Mouse (Mus musculus) gastrocnemius, postnatal 36 days (tissue): ENCODE measurements around the gene Olfr1282. TPM values are rescaled to one million over a fixed set of nuclear protein-coding genes. Genes with fewer than 3 reads are reported as not detected.
"Not testable (repeated sequence)": the region's sequence is repeated elsewhere in the genome, so short reads cannot be mapped to it uniquely, and the experiment has no call there.

ENCODE experiments used
- DNase-seq, 2 experiments: peaks; one replicate each; pipeline ENCODE4 v3.0.0; 2022
- intact Hi-C: fragments of 180-260 bp; cut with DNase I; formaldehyde crosslinking; loops from one replicate; pipeline ENCODE4 v1.15.1; 2025
- long read RNA-seq, 2 experiments: library from polyadenylated mRNA; stranded (forward); transcript quantifications; one replicate each; pipeline ENCODE4 v2.0.0; 2021
- total RNA-seq, 2 experiments: library from RNA; stranded (reverse); gene quantifications; 2 replicates each; pipeline ENCODE4 v1.2.3; 2021

Gene Olfr1282
- total RNA-seq, result not detected
- long read RNA-seq, experiment 1, result 0 reads
- long read RNA-seq, experiment 2, result 0 reads

GRCm38 (mm10) chr2:111335976-111336375 lies at the start of gene Olfr1282:
Gene Olfr1282, minus strand, starts transcription at chr2:111336076.
- DNase-seq, result no peak

GRCm38 (mm10) chr2:111375222-111375621 lies 39.3 kb upstream of the Olfr1282 start, which contains the start of gene Olfr1284:
Gene Olfr1284, plus strand, starts transcription at chr2:111375522.
- DNase-seq, result no peak

More at GRCm38 (mm10) chr2:111335976-111336375, at the start of gene Olfr1282:
- intact Hi-C loops, result no loop called here

GRCm38 (mm10) chr2:111366490-111366889 lies 30.6 kb upstream of the Olfr1282 start, which contains the start of gene Olfr1283:
Gene Olfr1283, plus strand, starts transcription at chr2:111366790.
- intact Hi-C loops, result no loop called here

More at GRCm38 (mm10) chr2:111375222-111375621, 39.3 kb upstream of the Olfr1282 start, which contains the start of gene Olfr1284:
- intact Hi-C loops, result no loop called here

DNA sequence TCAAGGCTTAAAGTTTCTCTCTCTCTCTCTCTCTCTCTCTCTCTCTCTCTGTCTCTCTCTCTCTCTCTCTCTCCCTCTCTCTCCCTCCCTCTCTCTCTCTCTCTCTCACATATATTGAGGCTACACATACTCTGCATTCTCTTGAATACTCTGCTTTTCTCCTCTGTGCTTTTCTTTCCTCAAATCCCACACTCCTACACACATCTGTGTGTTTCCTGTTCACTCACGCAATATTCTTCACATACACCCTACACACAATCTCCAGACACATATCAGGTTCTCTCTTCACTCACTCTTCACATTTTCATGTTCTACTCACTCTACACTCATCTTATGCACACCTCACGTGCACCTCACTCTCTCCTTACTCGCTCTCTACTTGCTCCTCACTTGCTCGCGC lies 2.2 kb downstream of the Olfr1282 start:
- DNase-seq, intact Hi-C loops: not testable (repeated sequence)

More at GRCm38 (mm10) chr2:111366490-111366889, 30.6 kb upstream of the Olfr1282 start, which contains the start of gene Olfr1283:
- DNase-seq, result no peak

DNA sequence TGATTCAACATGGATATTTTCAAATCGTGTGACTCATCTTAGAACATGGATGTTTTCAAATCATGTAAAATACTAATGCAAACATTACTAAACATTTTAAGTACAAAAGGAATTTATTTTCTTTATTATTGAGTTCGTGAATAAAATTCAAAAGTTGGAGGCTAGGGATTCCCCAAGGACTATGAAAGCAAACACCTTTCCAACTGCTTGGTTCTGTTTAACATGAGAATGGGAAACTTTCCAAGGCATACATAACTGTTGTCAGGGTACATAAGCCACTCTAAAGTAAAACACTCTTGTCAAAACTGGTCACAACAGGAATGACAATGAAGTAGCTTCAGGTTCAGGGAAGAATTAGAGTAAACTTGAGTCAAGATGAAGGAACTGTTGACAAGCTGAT lies 9.7 kb downstream of the Olfr1282 start, which contains the start of gene Olfr1281:
Olfr1281 (plus strand) TSS at position 301 of the 400 bp plus-strand sequence.
- DNase-seq, result no peak
- intact Hi-C loops, result no loop called here

GRCm38 (mm10) chr2:111313717-111314116 lies 22.2 kb downstream of the Olfr1282 start, which contains the start of gene Olfr1280:
Gene Olfr1280, plus strand, starts transcription at chr2:111314017.
- DNase-seq, result no peak
- intact Hi-C loops, result loop anchor here (5.0 kb wide), 1 partner anchor 1279 kb away; no protein-coding TSS in a partner anchor

DNA sequence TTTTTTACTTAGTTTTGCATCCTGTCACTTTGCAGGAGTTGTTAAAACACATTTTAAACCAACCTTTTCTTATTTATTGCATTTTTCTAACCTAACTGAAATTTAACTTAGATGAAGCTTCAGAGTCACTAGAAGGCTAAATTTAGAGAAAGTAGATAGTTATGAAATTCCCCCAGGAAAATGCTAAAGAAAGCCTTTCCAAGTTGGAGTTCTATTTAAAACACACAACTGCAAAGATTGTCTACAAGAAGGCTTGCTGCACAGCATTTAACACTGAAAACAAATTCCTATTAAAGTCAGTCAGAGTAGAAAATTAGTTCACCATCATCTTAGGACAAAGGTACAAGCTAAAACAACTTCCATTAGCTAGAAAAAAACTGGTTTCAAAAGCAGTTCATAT lies 35.5 kb downstream of the Olfr1282 start, which contains the start of gene Olfr1279:
Olfr1279 (plus strand) TSS at position 262 of the 400 bp plus-strand sequence.
- intact Hi-C loops, result no loop called here
- DNase-seq, result no peak

DNA sequence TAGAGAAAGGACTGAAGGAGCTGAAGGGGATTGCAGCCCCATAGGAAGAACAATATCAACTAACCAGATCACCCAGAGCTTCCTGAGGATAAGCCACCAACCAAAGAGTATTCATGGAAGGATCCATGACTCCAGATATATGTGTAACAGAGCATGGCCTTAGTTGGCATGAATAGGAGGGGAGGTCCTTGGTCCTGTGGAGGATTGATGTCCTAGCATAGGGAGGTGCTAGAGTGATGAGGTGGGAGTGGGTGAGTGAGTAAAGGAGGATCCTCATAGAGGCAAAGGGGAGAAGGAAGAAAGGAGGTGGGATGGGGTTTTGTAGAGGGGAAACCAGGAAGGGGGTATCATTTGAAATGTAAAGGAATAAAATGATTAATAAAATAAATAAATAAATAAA lies 37.3 kb downstream of the Olfr1282 start:
- intact Hi-C loops, result no loop called here
- no peak for DNase-seq

GRCm38 (mm10) chr2:111289836-111290235 lies 46.0 kb downstream of the Olfr1282 start, which contains the start of gene Olfr1278:
Gene Olfr1278, plus strand, starts transcription at chr2:111290136.
- intact Hi-C loops, result no loop called here
- DNase-seq, result no peak

Other genes starting within 250 kb of the Olfr1282 start
- not detected for gene Gm13941, start 230.1 kb downstream of the Olfr1282 start, total RNA-seq
- gene Gm15130, start 183.1 kb downstream of the Olfr1282 start, total RNA-seq, result not detected
- gene 4930430A15Rik, start 106.5 kb downstream of the Olfr1282 start, total RNA-seq, result not detected
- gene Olfr1275, start 100.8 kb downstream of the Olfr1282 start, total RNA-seq, result not detected
- gene Olfr1276, start 81.6 kb downstream of the Olfr1282 start, total RNA-seq, result not detected
- gene Olfr1277, start 62.0 kb downstream of the Olfr1282 start, total RNA-seq, result not detected
- gene Olfr1278, start 45.9 kb downstream of the Olfr1282 start, total RNA-seq, result not detected
- gene Olfr1279, start 35.4 kb downstream of the Olfr1282 start, total RNA-seq, result not detected
- gene Olfr1280, start 22.1 kb downstream of the Olfr1282 start, total RNA-seq, result not detected
- gene Olfr1281, start 9.6 kb downstream of the Olfr1282 start, total RNA-seq, result not detected
- not detected for gene Olfr1283, start 30.7 kb upstream of the Olfr1282 start, total RNA-seq
- not detected for gene Olfr1284, start 39.4 kb upstream of the Olfr1282 start, total RNA-seq
- gene Olfr1286, start 87.0 kb upstream of the Olfr1282 start, total RNA-seq, result not detected
- gene Olfr1287, start 113.1 kb upstream of the Olfr1282 start, total RNA-seq, result not detected
- not detected for gene Olfr1288, start 138.0 kb upstream of the Olfr1282 start, total RNA-seq
- gene Olfr1289, start 144.7 kb upstream of the Olfr1282 start, total RNA-seq, result not detected
- gene Olfr1290, start 157.8 kb upstream of the Olfr1282 start, total RNA-seq, result not detected
- not detected for gene Olfr1291-ps1, start 161.1 kb upstream of the Olfr1282 start, total RNA-seq
- not detected for gene Olfr1293-ps, start 189.1 kb upstream of the Olfr1282 start, total RNA-seq
- gene Olfr1294, start 204.2 kb upstream of the Olfr1282 start, total RNA-seq, result not detected
- gene Olfr1295, start 233.6 kb upstream of the Olfr1282 start, total RNA-seq, result not detected